Comparison of ENCODE assay signal across 15 mouse cellular contexts in the genomic region with DNA sequence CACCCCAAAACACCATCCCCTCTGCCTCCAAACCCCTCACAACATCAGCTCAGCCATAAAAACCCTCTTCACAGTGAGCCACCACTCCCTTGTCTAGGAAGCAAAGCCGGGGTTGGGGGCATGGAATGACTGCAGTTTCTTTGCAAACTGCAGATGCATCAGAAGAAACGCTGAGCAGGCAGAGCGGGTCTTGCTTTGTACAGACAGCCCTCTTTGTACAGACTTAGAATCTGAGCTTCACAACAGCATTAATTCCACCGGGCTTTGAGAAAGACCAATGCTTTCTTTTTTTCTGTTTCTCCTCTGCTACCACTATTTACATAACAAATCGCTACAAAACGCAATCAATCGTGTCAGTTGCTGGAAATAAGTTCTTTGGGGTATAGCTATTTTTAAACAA.
"Had no signal": no experiment of that assay in that cellular context is flagged by ENCODE, and none has a peak within 500 bp of the region (broad histone marks: within the 10 kb centered on the region; RNA-seq: fewer than 3 reads in every experiment).

No protein-coding gene starts in this region.

- H3K4me3 ChIP-seq: kidney, embryonic 15.5 days; limb, embryonic 13.5 days; liver, embryonic 15.5 days; lung, embryonic 15.5 days; megakaryocyte, embryonic 14.5 days; midbrain, embryonic 12.5 days; neural tube, embryonic 15.5 days had no signal

- H3K4me1 ChIP-seq: kidney, embryonic 15.5 days; limb, embryonic 13.5 days; liver, embryonic 15.5 days; lung, embryonic 15.5 days; megakaryocyte, embryonic 14.5 days; midbrain, embryonic 12.5 days; neural tube, embryonic 15.5 days had no signal

- H3K9ac ChIP-seq: kidney, embryonic 15.5 days; limb, embryonic 13.5 days; liver, embryonic 15.5 days; lung, embryonic 15.5 days; midbrain, embryonic 12.5 days; neural tube, embryonic 15.5 days had no signal

- H3K4me2 ChIP-seq: kidney, embryonic 15.5 days; limb, embryonic 13.5 days; liver, embryonic 15.5 days; lung, embryonic 15.5 days; midbrain, embryonic 12.5 days; neural tube, embryonic 15.5 days had no signal

- H3K9me3 ChIP-seq: kidney, embryonic 15.5 days; limb, embryonic 13.5 days; liver, embryonic 15.5 days; lung, embryonic 15.5 days; megakaryocyte, embryonic 14.5 days; midbrain, embryonic 12.5 days; neural tube, embryonic 15.5 days had no signal

- DNase-seq: kidney, postnatal 14 days; left cerebral cortex, postnatal 4 days; lung, postnatal 14 days; right cerebral cortex, postnatal 4 days; spleen, adult 18-20 months; thymus, adult 2 months; thymus, postnatal 25 days had no signal

- H3K36me3 ChIP-seq: kidney, embryonic 15.5 days; limb, embryonic 13.5 days; liver, embryonic 15.5 days; lung, embryonic 15.5 days; midbrain, embryonic 12.5 days; neural tube, embryonic 15.5 days had no signal

- H3K27me3 ChIP-seq: kidney, embryonic 15.5 days; limb, embryonic 13.5 days; liver, embryonic 15.5 days; lung, embryonic 15.5 days; megakaryocyte, embryonic 14.5 days; midbrain, embryonic 12.5 days; neural tube, embryonic 15.5 days had no signal

- H3K27ac ChIP-seq: kidney, embryonic 15.5 days; limb, embryonic 13.5 days; liver, embryonic 15.5 days; lung, embryonic 15.5 days; macrophage; midbrain, embryonic 12.5 days; neural tube, embryonic 15.5 days had no signal
